Mouse (Mus musculus): ENCODE measurements at regions not wholly inside any gene's neighbourhood (a gene's known extent, or its start where the extent isn't known, plus 50 kb on each side); places are given as distances from the start of the nearest gene placed in this dataset.

- no peak for DNase-seq (ENCODE audit: low spot score)
Observed at GRCm38 (mm10) chr9:23062656-23063444, 160.0 kb upstream of the Bmper start.

GRCm38 (mm10) chr9:23064001-23064400 is 158.9 kb upstream of the Bmper start:
- no peak for DNase-seq (ENCODE audit: low spot score)

GRCm38 (mm10) chr9:23064811-23065210 is 158.1 kb upstream of the Bmper start:
- DNase-seq (ENCODE audit: low spot score) = no peak

GRCm38 (mm10) chr9:23068101-23068791 is 154.6 kb upstream of the Bmper start:
- DNase-seq (ENCODE audit: low spot score) = no peak

GRCm38 (mm10) chr9:23069161-23069560 is 153.7 kb upstream of the Bmper start:
- DNase-seq (ENCODE audit: low spot score) = no peak

- DNase-seq (ENCODE audit: low spot score) = peak; percentile 66
Observed at GRCm38 (mm10) chr9:23071006-23071405, 151.9 kb upstream of the Bmper start.

- DNase-seq (ENCODE audit: low spot score) = no peak
Observed at GRCm38 (mm10) chr9:23072741-23073140, 150.1 kb upstream of the Bmper start.

GRCm38 (mm10) chr9:23083562-23083961 is 139.3 kb upstream of the Bmper start:
- peak; percentile 81 for DNase-seq (ENCODE audit: low spot score)

GRCm38 (mm10) chr9:23089339-23089738 is 133.5 kb upstream of the Bmper start:
- no peak for DNase-seq (ENCODE audit: low spot score)

GRCm38 (mm10) chr9:23097134-23097789 is 125.6 kb upstream of the Bmper start:
- no peak for DNase-seq (ENCODE audit: low spot score)

GRCm38 (mm10) chr9:23101584-23101983 is 121.3 kb upstream of the Bmper start:
- DNase-seq (ENCODE audit: low spot score) = no peak

- DNase-seq (ENCODE audit: low spot score) = no peak
Observed at GRCm38 (mm10) chr9:23101990-23102796, 120.7 kb upstream of the Bmper start.

- DNase-seq (ENCODE audit: low spot score) = no peak
Observed at GRCm38 (mm10) chr9:23111500-23111899, 111.4 kb upstream of the Bmper start.

- DNase-seq (ENCODE audit: low spot score) = no peak
Observed at GRCm38 (mm10) chr9:23115026-23115425, 107.8 kb upstream of the Bmper start.

GRCm38 (mm10) chr9:23115540-23115939 is 107.3 kb upstream of the Bmper start:
- DNase-seq (ENCODE audit: low spot score) = no peak

GRCm38 (mm10) chr9:23116311-23116710 is 106.6 kb upstream of the Bmper start:
- DNase-seq (ENCODE audit: low spot score) = no peak

- no peak for DNase-seq (ENCODE audit: low spot score)
Observed at GRCm38 (mm10) chr9:23119811-23120210, 103.1 kb upstream of the Bmper start.

- no peak for DNase-seq (ENCODE audit: low spot score)
Observed at GRCm38 (mm10) chr9:23120814-23121213, 102.1 kb upstream of the Bmper start.

GRCm38 (mm10) chr9:23122524-23122923 is 100.4 kb upstream of the Bmper start:
- DNase-seq (ENCODE audit: low spot score) = no peak

GRCm38 (mm10) chr9:23123452-23123851 is 99.4 kb upstream of the Bmper start:
- DNase-seq (ENCODE audit: low spot score) = no peak

GRCm38 (mm10) chr9:23125761-23126704 is 96.8 kb upstream of the Bmper start:
- DNase-seq (ENCODE audit: low spot score) = no peak
